Mouse (Mus musculus) stomach, postnatal 0 days (tissue): Measurements from ENCODE around the gene Cttnbp2. TPM values are rescaled to one million over a fixed set of nuclear protein-coding genes. Genes with fewer than 3 reads are reported as not detected.

ENCODE experiments used
- ATAC-seq: fragments of 200-750 bp; cut with Nextera tagmentation; 2 replicates; pipeline ENCODE4 v1.8.0; 2017; ENCODE audit not compliant: low FRiP score, low TSS enrichment
- DNase-seq: peaks from one replicate; pipeline ENCODE4 v3.0.0-alpha.2; 2016; ENCODE audit warnings: low spot score
- H3K27ac ChIP-seq: fragments of 300-500 bp; sonication (generic); replicated peaks from 2 replicates; pipeline ENCODE4 v1.5.1; 2014; ENCODE audit warnings: mild to moderate bottlenecking, control low read depth
- H3K27me3 ChIP-seq: fragments of 300-500 bp; sonication (generic); 2 replicates; pipeline ENCODE4 v1.6.1; 2014; ENCODE audit warnings: low read length; ENCODE audit not compliant: control insufficient read depth, insufficient read depth
- H3K36me3 ChIP-seq: fragments of 300-500 bp; sonication (generic); 2 replicates; pipeline ENCODE4 v1.6.1; 2014; ENCODE audit warnings: low read length, mixed read lengths; ENCODE audit not compliant: control insufficient read depth, insufficient read depth
- H3K4me1 ChIP-seq: fragments of 300-500 bp; sonication (generic); replicated peaks from 2 replicates; pipeline ENCODE4 v1.6.1; 2014; ENCODE audit warnings: antibody characterized with exemption; ENCODE audit not compliant: control insufficient read depth, insufficient read depth
- H3K4me2 ChIP-seq: fragments of 300-500 bp; sonication (generic); replicated peaks from 2 replicates; pipeline ENCODE4 v1.6.1; 2014; ENCODE audit warnings: low read depth, mild to moderate bottlenecking, control low read depth, moderate library complexity
- H3K4me3 ChIP-seq: fragments of 300-500 bp; sonication (generic); 2 replicates; pipeline ENCODE4 v1.5.1; 2014; ENCODE audit warnings: low read depth, low read length, control low read depth
- H3K9ac ChIP-seq: fragments of 300-500 bp; sonication (generic); 2 replicates; pipeline ENCODE4 v1.6.1; 2014; ENCODE audit warnings: mild to moderate bottlenecking, low read length, control low read depth, mixed read lengths
- H3K9me3 ChIP-seq: fragments of 300-500 bp; sonication (generic); 2 replicates; pipeline ENCODE4 v1.6.1; 2016; ENCODE audit warnings: low read length; ENCODE audit not compliant: control insufficient read depth
- CTCF ChIP-seq: IDR thresholded peaks from 2 replicates; pipeline ENCODE4 v1.5.1; 2016; ENCODE audit warnings: antibody characterized with exemption, low read depth, mild to moderate bottlenecking, moderate library complexity
- EP300 ChIP-seq: optimal IDR thresholded peaks from 2 replicates; pipeline ENCODE3; 2016; ENCODE audit warnings: antibody characterized with exemption
- WGBS: fragments of 180-500 bp; shearing (Covaris S2); extraction: QIAGEN DNeasy Blood & Tissue Kit; methylation state at CpG from one replicate; pipeline ENCODE4 v1.1.7; 2014; 5-methylcytosine and 5-hydroxymethylcytosine counted together
- polyA plus RNA-seq: library from polyadenylated mRNA; unstranded; fragments of >200 nt; fragmentation: Nextera tagmentation; extraction: Ambion mirVana; gene quantifications from 2 replicates; pipeline ENCODE4 v1.2.1, GENCODE M21; 2015

Cttnbp2 gene
- polyA plus RNA-seq, 1 experiment from 2014 or later = 4.4 TPM

- Histone ChIP-seq H3K36me3 (no peaks in the 10 kb centered on the region), H3K4me2 (no peak overlapping the region), H3K27me3 (no peaks in the 10 kb centered on the region), H3K4me3 (no peak overlapping the region), H3K9me3 (no peaks in the 10 kb centered on the region), H3K4me1 (no peaks in the 10 kb centered on the region), H3K27ac (no peak overlapping the region), H3K9ac (no peak overlapping the region)
- DNase-seq (no peak), ATAC-seq (no peak)
- WGBS = 63% methylated on average over 1 of the region's 1 CpGs
- TF ChIP-seq EP300 (no peak), CTCF (no peak)
Observed at GRCm38 (mm10) chr6:18492977-18493376, 21.7 kb downstream of the Cttnbp2 start.

- Histone ChIP-seq H3K9ac (no peak overlapping the region), H3K27ac (no peak overlapping the region), H3K4me2 (no peak overlapping the region), H3K9me3 (no peaks in the 10 kb centered on the region), H3K27me3 (no peaks in the 10 kb centered on the region), H3K4me3 (no peak overlapping the region), H3K36me3 (no peaks in the 10 kb centered on the region), H3K4me1 (no peaks in the 10 kb centered on the region)
- ATAC-seq (no peak), DNase-seq (no peak)
- 73% methylated on average over 6 of the region's 6 CpGs for WGBS
- TF ChIP-seq CTCF (no peak), EP300 (no peak)
Observed at GRCm38 (mm10) chr6:18492248-18492901, 22.3 kb downstream of the Cttnbp2 start.

GRCm38 (mm10) chr6:18485087-18485486, 29.6 kb downstream of the Cttnbp2 start:
- no peaks in the 10 kb centered on the region for H3K27me3 ChIP-seq
- DNase-seq (no peak), ATAC-seq (no peak)
- H3K27ac ChIP-seq = no peak overlapping the region
- no peak for TF ChIP-seq EP300
- TF ChIP-seq CTCF = no peak
- no peak overlapping the region for H3K4me3 ChIP-seq
- H3K36me3 ChIP-seq = no peaks in the 10 kb centered on the region
- no peak overlapping the region for H3K9ac ChIP-seq
- no peaks in the 10 kb centered on the region for H3K9me3 ChIP-seq
- no peak overlapping the region for H3K4me2 ChIP-seq
- peaks cover 2% of the 10 kb centered on the region; the same call in 1 of the 2 replicates for H3K4me1 ChIP-seq

GRCm38 (mm10) chr6:18484061-18484460, 30.6 kb downstream of the Cttnbp2 start:
- Histone ChIP-seq H3K27me3 (no peaks in the 10 kb centered on the region), H3K9ac (no peak overlapping the region), H3K27ac (no peak overlapping the region), H3K4me3 (no peak overlapping the region), H3K4me1 (peaks cover 2% of the 10 kb centered on the region; the same call in 1 of the 2 replicates), H3K4me2 (no peak overlapping the region), H3K36me3 (no peaks in the 10 kb centered on the region), H3K9me3 (no peaks in the 10 kb centered on the region)
- no peak for ATAC-seq
- WGBS = 71% methylated on average over 5 of the region's 5 CpGs
- no peak for TF ChIP-seq EP300
- no peak for TF ChIP-seq CTCF
- DNase-seq = no peak

- H3K9ac ChIP-seq = no peak overlapping the region
- DNase-seq (no peak), ATAC-seq (no peak)
- H3K27me3 ChIP-seq = no peaks in the 10 kb centered on the region
- H3K36me3 ChIP-seq = no peaks in the 10 kb centered on the region
- no peak overlapping the region for H3K4me3 ChIP-seq
- no peaks in the 10 kb centered on the region for H3K9me3 ChIP-seq
- peaks cover 2% of the 10 kb centered on the region; the same call in 1 of the 2 replicates for H3K4me1 ChIP-seq
- H3K27ac ChIP-seq = no peak overlapping the region
- TF ChIP-seq CTCF (no peak), EP300 (no peak)
- no peak overlapping the region for H3K4me2 ChIP-seq
Observed at GRCm38 (mm10) chr6:18482546-18482945, 32.1 kb downstream of the Cttnbp2 start.

- Histone ChIP-seq H3K4me2 (no peak overlapping the region), H3K9ac (no peak overlapping the region), H3K27me3 (no peaks in the 10 kb centered on the region), H3K36me3 (no peaks in the 10 kb centered on the region), H3K4me3 (no peak overlapping the region), H3K9me3 (no peaks in the 10 kb centered on the region), H3K4me1 (peaks cover 2% of the 10 kb centered on the region; the same call in 1 of the 2 replicates), H3K27ac (no peak overlapping the region)
- TF ChIP-seq EP300 (no peak), CTCF (no peak)
- DNase-seq = no peak
- WGBS = 69% methylated on average over 3 of the region's 3 CpGs
- no peak for ATAC-seq
Observed at GRCm38 (mm10) chr6:18481781-18482180, 32.9 kb downstream of the Cttnbp2 start.
